Mouse (Mus musculus): ENCODE data around the gene Trip4.
"Not testable (repeated sequence)": the region's sequence is repeated elsewhere in the genome, so short reads cannot be mapped to it uniquely, and the experiment has no call there.

The Trip4 gene

DNA sequence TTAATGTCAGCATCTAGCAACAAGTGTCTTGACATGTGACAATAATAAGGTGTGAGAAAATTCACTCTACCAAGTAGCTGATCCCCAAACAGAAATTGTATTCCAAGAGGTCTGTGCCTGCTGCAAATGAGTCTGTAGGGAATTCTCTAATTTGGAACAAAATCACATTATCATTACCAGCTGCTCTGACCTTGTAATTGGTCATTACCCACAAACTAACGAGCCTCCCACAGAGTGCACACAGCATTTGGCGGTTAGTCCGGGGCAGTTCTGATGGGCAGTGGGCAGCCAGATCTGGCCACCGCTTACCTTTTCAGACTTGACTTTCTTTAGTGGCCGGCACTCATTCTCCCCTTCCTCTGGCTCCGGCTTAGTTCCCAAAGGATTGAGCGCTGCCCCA lies 114.3 kb downstream of the Trip4 start:
- DNase-seq (ENCODE audit: low spot score), result no peak

DNA sequence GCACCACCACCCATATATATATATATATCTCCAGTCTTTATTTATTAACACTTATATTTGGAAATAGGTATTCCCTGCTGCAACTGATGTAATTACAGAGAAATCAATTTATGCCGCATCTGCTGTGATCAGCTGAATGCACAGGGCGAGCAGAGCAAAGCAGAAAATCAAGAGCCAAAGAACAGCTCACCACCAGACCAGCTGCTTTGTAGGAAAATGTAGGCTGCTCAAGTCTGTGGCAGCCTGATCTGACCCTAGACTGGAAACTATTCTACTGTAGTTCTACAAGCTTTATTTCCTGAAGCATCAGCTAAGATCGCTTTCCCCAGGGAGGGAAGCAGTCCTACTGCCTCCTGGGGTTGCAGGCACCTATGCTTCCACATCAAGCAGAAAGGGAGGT lies 115.1 kb downstream of the Trip4 start:
- DNase-seq (ENCODE audit: low spot score), result no peak

DNA sequence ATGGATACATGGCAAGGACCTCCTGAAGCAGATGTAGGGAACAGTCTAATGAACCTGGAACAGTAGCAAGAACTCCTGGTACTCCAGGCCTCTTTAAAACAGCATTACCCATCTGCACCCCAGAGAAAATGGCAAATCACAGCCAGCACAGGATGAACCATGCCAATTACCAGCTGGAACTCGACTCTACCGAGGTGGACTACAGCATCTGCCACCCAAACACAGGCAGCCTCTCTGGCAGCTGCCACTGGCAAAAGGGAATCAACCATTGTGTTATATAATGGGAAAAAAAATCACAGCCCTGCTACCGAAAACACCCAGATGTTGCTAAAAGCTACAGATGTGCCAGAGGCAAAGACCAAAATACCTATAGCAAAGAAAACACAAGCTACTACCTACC lies 115.5 kb downstream of the Trip4 start:
- DNase-seq (ENCODE audit: low spot score), result no peak

DNA sequence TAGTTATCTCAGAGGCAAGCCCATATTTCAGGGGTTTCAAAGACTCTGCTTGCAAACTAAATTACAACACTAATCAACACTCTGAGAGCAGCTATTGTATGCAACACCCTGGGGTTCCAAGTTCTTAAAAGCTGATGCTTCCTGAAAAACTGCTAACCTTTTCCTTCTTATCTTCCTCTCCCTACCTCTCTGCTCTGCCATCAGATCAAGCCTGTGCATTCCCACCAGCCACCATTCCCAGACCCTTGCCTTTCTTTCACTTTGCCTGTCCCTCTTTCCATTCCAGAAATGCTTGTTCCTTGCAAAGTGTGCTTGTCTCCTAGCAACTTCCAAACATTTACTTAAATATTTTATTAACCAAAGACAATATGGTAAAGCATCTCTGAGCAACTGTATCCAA lies 116.7 kb downstream of the Trip4 start:
- DNase-seq (ENCODE audit: low spot score), result no peak

DNA sequence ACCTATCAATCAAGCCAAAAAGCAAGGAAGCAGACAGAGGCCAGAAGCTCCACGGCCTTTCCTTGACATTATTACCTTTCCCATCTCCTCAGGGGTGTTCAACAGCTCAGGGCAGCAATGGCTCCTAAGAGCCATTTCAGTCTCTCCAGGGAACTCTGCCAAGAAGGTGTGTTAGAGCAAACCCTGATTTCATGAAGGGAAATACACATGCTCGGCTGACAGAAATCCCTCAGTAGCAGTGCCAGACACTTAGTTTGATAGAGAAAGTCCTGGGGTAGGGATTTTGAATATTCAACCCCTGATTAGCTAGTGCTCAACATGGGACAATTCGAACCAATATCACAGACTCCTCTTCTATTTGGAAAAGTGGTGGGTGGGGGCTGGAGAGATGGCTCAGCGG lies 117.5 kb downstream of the Trip4 start:
- no peak for DNase-seq (ENCODE audit: low spot score)

DNA sequence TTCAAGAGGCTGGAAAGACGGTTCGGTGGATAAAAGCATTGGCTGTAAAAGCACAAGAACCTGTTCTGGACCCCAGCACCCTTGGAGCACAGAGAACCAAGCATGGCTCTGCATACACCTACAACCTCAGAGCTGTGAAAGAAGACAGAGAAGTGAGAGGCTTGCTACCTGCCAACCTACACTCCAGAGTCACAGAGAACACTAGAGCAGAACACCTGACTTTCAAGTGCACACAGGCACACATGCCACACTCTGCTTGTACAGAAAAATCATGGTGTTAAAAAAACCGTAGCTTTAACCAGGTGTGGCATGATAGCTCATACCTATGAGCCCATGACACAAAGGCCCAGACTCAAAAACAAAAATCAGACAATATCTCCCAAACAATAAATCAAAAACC lies 118.8 kb downstream of the Trip4 start:
- DNase-seq (ENCODE audit: low spot score), result no peak

DNA sequence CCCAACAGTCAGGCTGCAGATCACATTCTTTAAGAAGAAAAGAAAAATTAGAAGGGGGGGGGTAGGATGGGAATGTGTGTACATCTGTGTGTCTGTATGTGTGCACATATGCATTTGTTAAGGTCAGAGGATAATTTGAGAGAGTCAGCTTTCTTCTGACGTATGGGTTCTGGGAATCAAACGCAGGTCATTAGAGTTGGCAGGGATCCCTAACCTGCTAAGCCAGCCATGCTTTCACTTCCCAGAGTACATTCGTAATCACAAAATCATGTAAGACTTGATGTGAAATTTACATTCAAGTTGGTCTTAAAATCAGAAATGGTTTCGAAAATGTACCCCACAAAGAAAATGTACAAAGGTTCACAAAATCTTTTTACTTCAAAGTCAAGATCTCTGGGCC lies 120.0 kb downstream of the Trip4 start:
- DNase-seq (ENCODE audit: low spot score), result no peak

DNA sequence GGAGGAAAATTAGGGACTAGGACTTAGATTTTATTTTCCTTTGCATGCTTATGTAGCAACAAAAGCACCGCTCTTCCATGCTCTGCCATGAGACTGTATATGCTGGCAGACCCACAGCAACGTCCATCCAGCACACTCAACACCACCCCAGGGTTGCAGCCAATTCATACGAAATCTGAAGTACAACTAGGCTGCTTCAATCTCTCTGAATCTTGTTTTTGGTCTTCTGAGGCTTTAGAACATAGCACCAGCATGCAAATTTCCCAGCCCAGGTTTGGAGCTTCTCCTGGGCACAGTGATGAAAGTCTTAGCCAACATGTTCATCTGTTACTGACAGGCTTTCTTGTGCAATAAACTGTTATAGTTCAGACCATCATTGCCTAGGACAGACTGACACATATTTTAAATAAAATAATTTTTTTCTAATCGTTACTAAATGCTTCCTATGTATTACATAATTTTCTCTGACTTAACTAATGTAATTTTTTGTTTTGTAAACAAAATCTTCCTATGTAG lies 120.7 kb downstream of the Trip4 start:
- DNase-seq (ENCODE audit: low spot score), result no peak

DNA sequence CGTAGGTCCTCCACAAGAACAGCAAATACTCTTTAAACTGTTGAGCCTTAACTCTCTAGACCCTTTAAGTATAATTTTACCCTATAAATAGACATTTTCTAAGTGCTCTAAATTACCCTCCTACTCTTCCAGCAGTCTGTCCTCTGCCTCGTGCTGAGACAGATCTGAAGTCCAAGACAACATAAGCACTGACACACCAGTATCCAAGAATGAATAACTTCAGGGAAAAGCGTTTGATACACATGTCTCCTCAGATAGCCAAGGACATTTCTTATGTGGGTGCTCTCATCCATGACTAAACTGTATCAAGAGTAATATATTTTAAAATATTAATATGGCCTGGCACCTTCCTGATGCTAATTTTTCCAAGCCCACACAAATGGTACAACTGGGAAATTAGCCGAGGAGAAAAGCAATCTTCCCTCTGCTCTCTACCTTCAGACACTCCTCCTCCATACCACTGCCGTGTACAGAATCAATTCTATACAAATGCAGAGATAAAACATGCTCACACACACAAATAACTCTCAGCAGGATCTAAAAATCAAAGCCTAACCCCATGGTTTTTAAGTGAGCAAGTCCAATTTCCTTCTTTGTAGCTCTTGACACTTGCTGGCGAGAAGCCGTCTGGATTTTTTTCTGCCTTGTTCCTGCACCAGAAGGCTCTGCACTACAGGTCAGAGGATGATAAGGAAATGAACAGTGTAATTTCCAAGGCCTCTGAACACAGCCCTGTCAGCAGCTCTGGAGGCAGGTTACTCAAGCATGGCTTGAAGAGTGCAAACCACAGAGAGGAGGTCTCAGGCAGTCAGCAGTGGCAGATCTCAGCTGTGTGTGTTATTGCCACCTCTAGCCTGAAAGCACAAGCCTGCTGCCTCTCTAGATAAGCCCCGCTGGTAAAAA lies 121.5 kb downstream of the Trip4 start:
- peak; percentile 25 for DNase-seq (ENCODE audit: low spot score)

DNA sequence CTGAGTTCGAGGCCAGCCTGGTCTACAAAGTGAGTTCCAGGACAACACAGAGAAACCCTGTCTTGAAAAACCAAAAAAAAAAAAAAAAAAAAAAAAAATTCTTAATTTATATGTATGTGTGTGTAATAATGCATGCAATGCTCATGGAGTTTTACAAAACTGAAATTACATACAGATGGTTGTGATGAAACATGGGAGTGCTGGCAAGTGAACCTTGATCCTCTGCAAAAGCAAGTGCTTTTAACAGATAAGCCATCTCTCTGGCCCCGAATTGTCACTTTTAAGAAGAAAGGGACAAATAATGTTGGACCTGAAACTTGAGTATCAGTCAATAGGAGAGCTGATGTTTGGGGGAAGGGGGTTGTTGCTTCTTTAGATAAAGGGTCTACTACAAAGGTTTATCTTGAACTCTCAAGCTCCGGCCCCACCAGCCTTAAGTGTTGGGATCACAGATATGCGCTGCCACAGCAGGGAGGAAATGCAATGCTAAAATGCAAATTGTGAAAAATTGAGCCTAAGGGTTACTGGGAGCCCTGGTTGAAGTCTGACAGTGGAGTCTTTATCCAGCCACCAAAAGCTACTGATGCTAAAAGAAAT lies 122.7 kb downstream of the Trip4 start:
- no peak for DNase-seq (ENCODE audit: low spot score)

DNA sequence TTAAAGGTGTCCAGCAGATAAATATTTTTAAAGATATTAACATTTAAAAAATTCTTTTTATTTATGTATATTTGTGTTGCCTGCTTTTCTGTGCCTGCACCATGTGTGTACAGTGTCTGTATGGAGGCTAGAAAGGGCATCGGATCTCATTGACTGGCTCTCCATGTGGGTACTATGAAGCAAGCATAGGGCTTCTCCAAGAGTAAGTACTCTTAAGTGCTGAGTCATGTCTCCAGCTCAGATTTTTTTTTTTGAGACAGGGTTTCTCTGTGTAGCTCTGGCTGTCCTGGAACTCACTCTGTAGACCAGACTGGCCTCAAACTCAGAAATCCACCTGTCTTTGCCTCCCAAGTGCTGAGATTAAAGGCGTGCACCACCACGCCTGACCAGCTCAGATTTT lies 129.0 kb downstream of the Trip4 start:
- not testable (repeated sequence) for DNase-seq (ENCODE audit: low spot score)

Measured in ovary, postnatal 36 days (tissue).